Mouse (Mus musculus) telencephalon, adult 2 months (tissue): ENCODE data around the gene Krtdap.

Source experiments
- DNase-seq: peaks from one replicate; pipeline ENCODE4 v3.0.0-alpha.2; 2011; ENCODE audit warnings: low read depth, low spot score

Krtdap gene

GRCm38 (mm10) chr7:30837277-30837676 lies 49.6 kb downstream of the Krtdap start:
- no peak for DNase-seq

- DNase-seq = no peak
Observed at GRCm38 (mm10) chr7:30840306-30840705, 52.6 kb downstream of the Krtdap start.
